Mouse (Mus musculus) embryonic stem cell, embryonic (primary cell): ENCODE data around the gene Lrrc8a.

ENCODE experiments used
- CTCF ChIA-PET, 4 experiments: fragments of 300-600 bp in 2 of 4; fragments of 350-600 bp in 2 of 4; sonication (Branson Sonifier 250); formaldehyde crosslinking; loops; one replicate each; lab custom pipeline; 2022; ENCODE audit warnings: inconsistent platforms in 2 of 4; lab: Charles Lee
- POLR2A ChIA-PET, 4 experiments: fragments of 300-600 bp in 2 of 4; fragments of 350-600 bp in 2 of 4; sonication (Branson Sonifier 250); formaldehyde crosslinking; loops; one replicate each; lab custom pipeline; 2022; ENCODE audit warnings: antibody characterized with exemption in 4 of 4, inconsistent platforms in 1 of 4; lab: Charles Lee

Lrrc8a gene

GRCm38 (mm10) chr2:30262840-30263441 is 25.4 kb downstream of the Lrrc8a start:
- ChIA-PET POLR2A (interaction anchor here in 3 of 4 experiments (0.6 to 8.8 kb wide), 13 partner anchors 11 to 544 kb away, joined by 3 to 85 read pairs (median 6); partner anchors contain the start of genes Endog (in 1 of the 3) and Gm28035 (in 1 of the 3)), CTCF (interaction anchor here in 3 of 4 experiments (0.6 to 2.2 kb wide), 6 partner anchors 11 to 749 kb away, joined by 3 to 9 read pairs (median 4); no protein-coding TSS in a partner anchor)

GRCm38 (mm10) chr2:30263811-30264210 is 26.3 kb downstream of the Lrrc8a start:
- ChIA-PET CTCF (interaction anchor here in 1 of 4 experiments (0.8 kb wide), 1 partner anchor 102 kb away, joined by 11 read pairs; no protein-coding TSS in a partner anchor), POLR2A (interaction anchor here in 3 of 4 experiments (0.8 to 8.8 kb wide), 17 partner anchors 8 to 130 kb away, joined by 3 to 85 read pairs (median 4); partner anchors contain the start of genes Endog (in 2 of the 3), Lrrc8a (in 2 of the 3), Gm28035 (in 1 of the 3) and Spout1 (in 1 of the 3))

- POLR2A ChIA-PET: interaction anchor here (0.6 to 8.8 kb wide), 35 partner anchors 8 to 209 kb away, joined by 3 to 85 read pairs (median 4); partner anchors contain the start of genes Endog (in 2 of the 4), Lrrc8a (in 2 of the 4), Spout1 (in 2 of the 4) and Gm28035 (in 1 of the 4)
- CTCF ChIA-PET: interaction anchor here in 2 of 4 experiments (0.5 to 0.8 kb wide), 3 partner anchors 27 to 1996 kb away, joined by 3 to 4 read pairs (median 4); partner anchors contain the start of gene Lrrc8a (in 1 of the 2)
Observed at GRCm38 (mm10) chr2:30264671-30265519, 27.4 kb downstream of the Lrrc8a start.

GRCm38 (mm10) chr2:30265767-30266253 is 28.3 kb downstream of the Lrrc8a start, which contains the start of gene Phyhd1:
Gene Phyhd1 (plus strand): TSS chr2:30266203.
- ChIA-PET POLR2A (interaction anchor here (0.6 to 8.8 kb wide), 43 partner anchors 8 to 620 kb away, joined by 3 to 85 read pairs (median 5); partner anchors contain the start of genes Endog (in 3 of the 4), Spout1 (in 3 of the 4), Kyat1 (in 2 of the 4) and Lrrc8a (in 2 of the 4)), CTCF (interaction anchor here in 1 of 4 experiments (1.5 kb wide), 1 partner anchor 23 kb away, joined by 3 read pairs; no protein-coding TSS in a partner anchor)

GRCm38 (mm10) chr2:30266392-30266941 is 29.0 kb downstream of the Lrrc8a start:
- POLR2A ChIA-PET: interaction anchor here (0.6 to 8.8 kb wide), 49 partner anchors 9 to 620 kb away, joined by 3 to 85 read pairs (median 5); partner anchors contain the start of genes Endog (in 3 of the 4), Lrrc8a (in 3 of the 4), Spout1 (in 3 of the 4) and Kyat1 (in 2 of the 4)
- CTCF ChIA-PET: interaction anchor here in 3 of 4 experiments (0.6 to 1.5 kb wide), 4 partner anchors 24 to 165 kb away, joined by 3 read pairs; no protein-coding TSS in a partner anchor

- POLR2A ChIA-PET: interaction anchor here in 3 of 4 experiments (0.9 to 8.8 kb wide), 17 partner anchors 15 to 134 kb away, joined by 3 to 85 read pairs (median 6); partner anchors contain the start of genes Kyat1 (in 2 of the 3), Lrrc8a (in 2 of the 3) and Tbc1d13 (in 1 of the 3)
- CTCF ChIA-PET: interaction anchor here in 1 of 4 experiments (0.6 kb wide), 1 partner anchor 41 kb away, joined by 3 read pairs; no protein-coding TSS in a partner anchor
Observed at GRCm38 (mm10) chr2:30267466-30267865, 30.0 kb downstream of the Lrrc8a start.

GRCm38 (mm10) chr2:30268371-30268770 is 30.9 kb downstream of the Lrrc8a start:
- POLR2A ChIA-PET: interaction anchor here in 2 of 4 experiments (1.6 to 8.8 kb wide), 5 partner anchors 17 to 96 kb away, joined by 4 to 85 read pairs (median 6); partner anchors contain the start of gene Lrrc8a (in 1 of the 2)
- CTCF ChIA-PET: interaction anchor here in 2 of 4 experiments (0.6 to 1.4 kb wide), 3 partner anchors 47 to 162 kb away, joined by 3 to 4 read pairs (median 3); partner anchors contain the start of gene Spout1 (in 1 of the 2)

GRCm38 (mm10) chr2:30269241-30269990 is 31.9 kb downstream of the Lrrc8a start:
- ChIA-PET CTCF (interaction anchor here in 2 of 4 experiments (0.5 to 1.4 kb wide), 4 partner anchors 46 to 166 kb away, joined by 3 to 4 read pairs (median 4); partner anchors contain the start of gene Spout1 (in 1 of the 2)), POLR2A (interaction anchor here in 2 of 4 experiments (0.6 to 2.5 kb wide), 7 partner anchors 8 to 97 kb away, joined by 3 to 13 read pairs (median 3); partner anchors contain the start of gene Lrrc8a (in 1 of the 2))

- POLR2A ChIA-PET: interaction anchor here in 2 of 4 experiments (0.6 to 1.7 kb wide), 7 partner anchors 9 to 136 kb away, joined by 3 to 6 read pairs (median 3); partner anchors contain the start of gene Tbc1d13 (in 1 of the 2)
- CTCF ChIA-PET: interaction anchor here in 1 of 4 experiments (1.4 kb wide), 1 partner anchor 164 kb away, joined by 4 read pairs; no protein-coding TSS in a partner anchor
Observed at GRCm38 (mm10) chr2:30270134-30270533, 32.6 kb downstream of the Lrrc8a start.

- POLR2A ChIA-PET: no interaction called here
- CTCF ChIA-PET: no interaction called here
Observed at GRCm38 (mm10) chr2:30280743-30281142, 43.2 kb downstream of the Lrrc8a start, which contains the start of gene Gm28038. Gene Gm28038 (plus strand): TSS chr2:30281043.

- POLR2A ChIA-PET: interaction anchor here in 2 of 4 experiments (0.7 to 1.1 kb wide), 3 partner anchors 8 to 25 kb away, joined by 3 read pairs; no protein-coding TSS in a partner anchor
- CTCF ChIA-PET: interaction anchor here in 1 of 4 experiments (0.6 kb wide), 1 partner anchor 154 kb away, joined by 3 read pairs; no protein-coding TSS in a partner anchor
Observed at GRCm38 (mm10) chr2:30281651-30282050, 44.1 kb downstream of the Lrrc8a start.

- POLR2A ChIA-PET: interaction anchor here in 2 of 4 experiments (0.6 to 1.3 kb wide), 4 partner anchors 10 to 105 kb away, joined by 3 to 5 read pairs (median 3); partner anchors contain the start of genes Miga2 (in 1 of the 2) and Spout1 (in 1 of the 2)
- CTCF ChIA-PET: no interaction called here
Observed at GRCm38 (mm10) chr2:30283193-30283592, 45.7 kb downstream of the Lrrc8a start.

GRCm38 (mm10) chr2:30285004-30285403 is 47.5 kb downstream of the Lrrc8a start:
- ChIA-PET POLR2A (no interaction called here), CTCF (no interaction called here)

GRCm38 (mm10) chr2:30285416-30286181 is 48.1 kb downstream of the Lrrc8a start:
- ChIA-PET POLR2A (interaction anchor here in 2 of 4 experiments (0.6 to 1.4 kb wide), 5 partner anchors 20 to 153 kb away, joined by 3 to 4 read pairs (median 3); partner anchors contain the start of genes Lrrc8a (in 1 of the 2) and Phyhd1 (in 1 of the 2)), CTCF (no interaction called here)
